Mouse (Mus musculus): ENCODE data around the gene Cacng4. TPM values are rescaled to one million over a fixed set of nuclear protein-coding genes. Genes with fewer than 3 reads are reported as not detected.

The Cacng4 gene
- polyA plus RNA-seq, 1 experiment = 152 TPM

GRCm38 (mm10) chr11:107707897-107708610 lies 86.3 kb downstream of the Cacng4 start:
- DNase-seq (ENCODE audit: low read depth) = peak; percentile 79

GRCm38 (mm10) chr11:107705476-107706074 lies 88.8 kb downstream of the Cacng4 start:
- TF ChIP-seq CTCF (IDR thresholded peaks at IDR 0.05; ENCODE audit: borderline replicate concordance, extremely low read depth, insufficient read depth, insufficient read length) (no peak), POLR2A (IDR thresholded peaks at IDR 0.05; ENCODE audit: borderline replicate concordance, extremely low read depth, insufficient read depth, insufficient read length, poor library complexity, severe bottlenecking) (no peak)
- DNase-seq (ENCODE audit: low read depth) = no peak

More at GRCm38 (mm10) chr11:107707897-107708610, 86.3 kb downstream of the Cacng4 start:
- TF ChIP-seq CTCF (IDR thresholded peaks at IDR 0.05; ENCODE audit: borderline replicate concordance, extremely low read depth, insufficient read depth, insufficient read length) = no peak
- no peak for TF ChIP-seq POLR2A (IDR thresholded peaks at IDR 0.05; ENCODE audit: borderline replicate concordance, extremely low read depth, insufficient read depth, insufficient read length, poor library complexity, severe bottlenecking)

- TF ChIP-seq CTCF (IDR thresholded peaks at IDR 0.05; ENCODE audit: borderline replicate concordance, extremely low read depth, insufficient read depth, insufficient read length) = no peak
- TF ChIP-seq POLR2A (IDR thresholded peaks at IDR 0.05; ENCODE audit: borderline replicate concordance, extremely low read depth, insufficient read depth, insufficient read length, poor library complexity, severe bottlenecking) = no peak
- peak; percentile 47 for DNase-seq (ENCODE audit: low read depth)
These were observed 89.3 kb downstream of the Cacng4 start for GRCm38 (mm10) chr11:107705060-107705459.

GRCm38 (mm10) chr11:107703272-107704134 lies 90.9 kb downstream of the Cacng4 start:
- DNase-seq (ENCODE audit: low read depth) = no peak
- no peak for TF ChIP-seq CTCF (IDR thresholded peaks at IDR 0.05; ENCODE audit: borderline replicate concordance, extremely low read depth, insufficient read depth, insufficient read length)
- TF ChIP-seq POLR2A (IDR thresholded peaks at IDR 0.05; ENCODE audit: borderline replicate concordance, extremely low read depth, insufficient read depth, insufficient read length, poor library complexity, severe bottlenecking) = no peak

- no peak for TF ChIP-seq CTCF (IDR thresholded peaks at IDR 0.05; ENCODE audit: borderline replicate concordance, extremely low read depth, insufficient read depth, insufficient read length)
- no peak for TF ChIP-seq POLR2A (IDR thresholded peaks at IDR 0.05; ENCODE audit: borderline replicate concordance, extremely low read depth, insufficient read depth, insufficient read length, poor library complexity, severe bottlenecking)
- no peak for DNase-seq (ENCODE audit: low read depth)
These were observed 94.4 kb downstream of the Cacng4 start for GRCm38 (mm10) chr11:107699967-107700366.

GRCm38 (mm10) chr11:107693338-107693737 lies 101.0 kb downstream of the Cacng4 start:
- no peak for DNase-seq (ENCODE audit: low read depth)
- TF ChIP-seq CTCF (IDR thresholded peaks at IDR 0.05; ENCODE audit: borderline replicate concordance, extremely low read depth, insufficient read depth, insufficient read length) (no peak), POLR2A (IDR thresholded peaks at IDR 0.05; ENCODE audit: borderline replicate concordance, extremely low read depth, insufficient read depth, insufficient read length, poor library complexity, severe bottlenecking) (no peak)

GRCm38 (mm10) chr11:107691569-107691968 lies 102.8 kb downstream of the Cacng4 start:
- TF ChIP-seq POLR2A (IDR thresholded peaks at IDR 0.05; ENCODE audit: borderline replicate concordance, extremely low read depth, insufficient read depth, insufficient read length, poor library complexity, severe bottlenecking) (no peak), CTCF (IDR thresholded peaks at IDR 0.05; ENCODE audit: borderline replicate concordance, extremely low read depth, insufficient read depth, insufficient read length) (no peak)
- DNase-seq (ENCODE audit: low read depth) = peak; percentile 42

- no peak for DNase-seq (ENCODE audit: low read depth)
- TF ChIP-seq CTCF (IDR thresholded peaks at IDR 0.05; ENCODE audit: borderline replicate concordance, extremely low read depth, insufficient read depth, insufficient read length) (no peak), POLR2A (IDR thresholded peaks at IDR 0.05; ENCODE audit: borderline replicate concordance, extremely low read depth, insufficient read depth, insufficient read length, poor library complexity, severe bottlenecking) (no peak)
These were observed 105.9 kb downstream of the Cacng4 start for GRCm38 (mm10) chr11:107688480-107688879.

GRCm38 (mm10) chr11:107686290-107686689 lies 108.1 kb downstream of the Cacng4 start:
- no peak for DNase-seq (ENCODE audit: low read depth)
- TF ChIP-seq POLR2A (IDR thresholded peaks at IDR 0.05; ENCODE audit: borderline replicate concordance, extremely low read depth, insufficient read depth, insufficient read length, poor library complexity, severe bottlenecking) = no peak

GRCm38 (mm10) chr11:107683544-107684465 lies 110.6 kb downstream of the Cacng4 start:
- TF ChIP-seq POLR2A (IDR thresholded peaks at IDR 0.05; ENCODE audit: borderline replicate concordance, extremely low read depth, insufficient read depth, insufficient read length, poor library complexity, severe bottlenecking) = no peak
- peak; percentile 26; the same call in 1 of the 2 replicates for TF ChIP-seq CTCF (IDR thresholded peaks at IDR 0.05; ENCODE audit: borderline replicate concordance, extremely low read depth, insufficient read depth, insufficient read length)
- DNase-seq (ENCODE audit: low read depth) = peak; percentile 59
